Mouse (Mus musculus): ENCODE data around the gene Hyls1.

DNA sequence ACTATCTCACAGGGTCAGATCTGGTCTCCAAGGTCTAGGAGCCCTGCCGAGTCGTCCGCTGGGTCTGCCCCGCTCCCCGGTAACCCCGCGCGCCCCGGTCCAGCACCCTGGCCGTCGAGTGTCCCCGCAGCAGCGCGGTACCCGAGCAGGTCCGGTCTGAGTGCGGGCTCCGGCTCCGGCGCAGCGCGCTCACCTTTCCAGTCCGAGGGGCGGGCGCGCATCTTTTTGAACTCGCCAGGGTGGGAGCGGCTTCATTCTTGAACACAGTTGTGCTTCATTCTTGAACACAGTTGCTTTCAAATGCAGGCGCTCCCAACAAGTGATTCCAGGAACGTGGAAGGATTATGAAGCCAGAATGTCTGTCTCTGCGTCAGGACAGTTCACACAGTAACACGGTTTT is 4.2 kb upstream of the Hyls1 start:
- no peak for TF ChIP-seq POLR2A (IDR thresholded peaks at IDR 0.05; ENCODE audit: borderline replicate concordance, extremely low read depth, insufficient read depth, insufficient read length, poor library complexity, severe bottlenecking)
- TF ChIP-seq CTCF (IDR thresholded peaks at IDR 0.05; ENCODE audit: borderline replicate concordance, extremely low read depth, insufficient read depth, insufficient read length) = no peak

Data from brain, embryonic 14.5 days (tissue).